Mouse (Mus musculus) gastrocnemius, postnatal 10 days (tissue): ENCODE data around the gene Fam53a. TPM values are rescaled to one million over a fixed set of nuclear protein-coding genes. Genes with fewer than 3 reads are reported as not detected.

ENCODE experiments used
- DNase-seq: peaks from one replicate; pipeline ENCODE4 v3.0.0; 2021; ENCODE audit warnings: mixed read lengths
- total RNA-seq, 2 experiments: library from RNA; stranded (reverse); gene quantifications; 2 replicates each; pipeline ENCODE4 v1.2.3; 2021

Fam53a gene
- total RNA-seq, 2 experiments from 2014 or later = 52.0 to 56.6 TPM

GRCm38 (mm10) chr5:33632526-33632925, 3.1 kb upstream of the Fam53a start:
- peak; percentile 23 for DNase-seq

DNA sequence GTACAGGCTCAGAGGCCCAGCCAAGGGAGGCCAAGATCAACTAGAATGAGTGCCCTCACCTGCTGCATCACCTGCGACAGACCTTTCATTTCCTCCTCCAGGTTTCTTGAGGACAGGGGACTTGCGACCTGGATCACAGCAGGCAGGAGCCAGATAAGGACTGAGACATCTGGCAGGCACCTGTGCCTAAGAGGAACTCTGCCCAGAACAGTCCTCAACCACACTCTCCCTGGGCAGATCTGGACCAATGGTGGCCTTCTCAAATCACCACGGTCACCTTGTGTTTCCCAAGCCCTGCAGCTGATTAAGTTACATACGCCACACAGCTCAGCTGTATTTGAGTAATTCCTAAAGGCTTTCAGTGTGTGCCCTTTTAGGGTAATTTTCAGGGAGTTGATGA, 1.2 kb upstream of the Fam53a start:
- DNase-seq = no peak

DNA sequence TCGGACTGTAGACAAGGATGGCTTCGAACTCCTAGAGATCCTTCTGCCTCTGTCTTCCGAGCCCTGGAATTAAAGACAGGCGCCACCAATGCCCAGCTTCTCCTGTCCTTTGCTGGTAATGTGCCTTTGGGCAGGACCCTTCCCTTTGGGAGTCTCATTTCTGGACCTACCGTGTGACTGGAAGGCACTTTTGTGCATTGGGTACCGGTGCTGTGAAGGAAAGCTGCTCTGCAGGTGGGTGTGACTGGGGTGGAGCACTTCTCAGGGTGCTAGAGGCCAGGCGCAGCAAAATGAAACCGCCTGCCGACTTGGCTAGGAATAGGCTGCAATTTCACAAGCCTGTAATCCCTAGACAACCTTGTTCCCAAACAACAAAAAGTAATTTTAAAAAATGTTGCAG, 626 bp upstream of the Fam53a start:
- peak; percentile 29 for DNase-seq

DNA sequence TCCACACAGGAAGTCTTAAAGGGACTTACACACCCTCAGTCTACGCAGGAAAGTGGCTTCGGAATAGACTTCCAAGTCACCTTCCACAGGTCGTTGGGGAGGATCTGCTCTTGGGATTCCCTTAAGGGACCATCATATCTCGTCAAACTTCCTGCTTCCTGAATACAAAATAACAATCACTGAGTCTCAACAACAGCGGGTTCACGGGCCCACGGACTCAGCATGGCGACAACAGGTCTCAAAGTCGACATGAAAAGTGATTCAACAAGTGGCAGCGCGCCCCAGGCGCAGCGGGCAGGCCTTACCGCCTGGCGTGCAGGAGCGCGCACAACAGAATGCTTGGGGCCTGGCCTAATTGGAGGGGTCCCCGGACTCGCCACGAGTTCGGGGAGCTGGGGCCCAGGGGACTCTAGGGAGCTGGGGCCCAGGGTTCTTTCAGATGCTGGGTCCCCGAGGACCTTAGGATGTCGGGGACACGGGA, 575 bp downstream of the Fam53a start:
- DNase-seq = peak; percentile 66

DNA sequence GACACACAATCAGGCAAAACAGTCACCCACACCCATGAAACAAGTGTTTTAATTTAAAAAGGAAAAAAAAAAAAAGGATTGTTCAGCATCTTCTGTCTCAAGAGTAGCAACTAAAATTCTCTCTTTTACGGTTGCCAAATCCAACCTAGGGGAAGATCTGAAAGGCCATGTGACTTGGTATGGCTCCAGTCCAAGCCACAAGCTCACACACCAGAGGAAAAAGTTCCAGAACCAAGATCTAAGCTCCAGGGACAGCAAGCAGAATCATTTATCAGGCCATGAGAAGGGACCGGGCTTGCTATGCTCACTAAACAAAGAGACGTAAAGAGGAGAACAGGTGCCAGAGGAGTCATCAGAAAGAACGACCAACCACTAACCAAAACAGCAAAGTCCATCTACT, 1.5 kb downstream of the Fam53a start:
- DNase-seq = no peak

GRCm38 (mm10) chr5:33623766-33624165, 5.7 kb downstream of the Fam53a start:
- DNase-seq = no peak

GRCm38 (mm10) chr5:33622671-33623070, 6.8 kb downstream of the Fam53a start:
- DNase-seq = no peak

DNA sequence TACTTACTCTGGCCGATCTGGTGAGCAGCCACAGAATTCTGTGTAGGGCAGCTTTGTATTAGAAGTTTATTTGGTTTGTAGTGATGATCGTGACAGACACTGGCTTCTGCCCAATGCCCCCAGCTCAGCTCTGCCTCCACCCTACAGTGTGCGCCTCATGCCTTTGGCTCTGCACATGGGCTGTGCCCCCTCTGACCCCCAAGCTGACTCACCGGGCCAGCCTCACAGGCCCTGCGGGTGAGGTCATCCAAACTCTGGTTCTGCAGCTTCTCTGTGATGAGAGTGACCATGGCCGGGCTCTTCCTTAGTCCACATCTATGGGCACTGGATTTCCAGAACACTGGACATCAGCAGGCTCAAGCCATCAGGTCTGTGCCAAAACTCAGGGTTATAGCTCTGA, 15.0 kb downstream of the Fam53a start:
- DNase-seq = no peak

- no peak for DNase-seq
These were observed 17.6 kb downstream of the Fam53a start for GRCm38 (mm10) chr5:33611795-33612194.

DNA sequence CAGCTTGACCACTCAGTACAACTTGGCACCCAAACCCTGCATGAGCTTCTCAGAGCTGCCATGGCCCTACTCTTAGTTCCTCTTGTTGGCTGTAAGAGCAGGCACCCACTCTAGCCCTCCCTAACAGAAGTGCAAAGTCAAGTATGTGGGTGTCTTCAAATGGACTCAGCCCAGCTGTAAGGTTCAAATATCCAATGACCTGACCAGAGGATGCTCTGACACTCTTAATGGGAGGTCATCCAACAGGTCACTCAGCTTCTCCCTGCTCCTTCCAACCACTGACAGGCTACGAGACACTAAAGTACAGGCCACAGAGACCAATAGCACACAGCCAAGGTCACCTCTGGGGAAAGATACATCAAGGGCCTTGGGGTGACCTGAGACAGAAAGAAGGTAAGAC, 20.2 kb downstream of the Fam53a start:
- no peak for DNase-seq

GRCm38 (mm10) chr5:33607434-33607833, 22.0 kb downstream of the Fam53a start:
- no peak for DNase-seq

- no peak for DNase-seq
These were observed 22.8 kb downstream of the Fam53a start for GRCm38 (mm10) chr5:33606631-33607030.

GRCm38 (mm10) chr5:33605314-33605713, 24.1 kb downstream of the Fam53a start:
- no peak for DNase-seq

DNA sequence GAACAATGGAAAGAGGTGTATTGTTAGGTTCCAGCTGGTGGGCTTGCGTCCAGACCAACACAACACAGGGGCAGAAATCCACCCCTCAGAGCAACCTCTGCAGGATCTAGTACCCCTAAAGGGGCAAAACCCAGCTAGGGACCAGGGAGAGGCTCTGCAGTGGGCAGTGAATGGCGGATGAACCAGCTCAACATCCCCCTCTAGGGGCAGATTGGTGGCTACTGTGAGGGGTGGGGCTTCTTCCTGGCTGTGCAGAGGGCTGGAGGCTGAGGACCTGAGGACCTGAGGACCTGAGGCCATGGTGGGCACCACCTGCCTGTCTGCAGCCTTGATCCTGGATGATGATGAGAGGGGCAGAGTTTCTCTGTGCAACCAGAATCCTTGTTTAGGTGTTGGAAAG, 35.8 kb downstream of the Fam53a start:
- no peak for DNase-seq

GRCm38 (mm10) chr5:33589221-33589888, 40.1 kb downstream of the Fam53a start:
- DNase-seq = peak; percentile 77

GRCm38 (mm10) chr5:33588066-33588465, 41.4 kb downstream of the Fam53a start:
- no peak for DNase-seq

DNA sequence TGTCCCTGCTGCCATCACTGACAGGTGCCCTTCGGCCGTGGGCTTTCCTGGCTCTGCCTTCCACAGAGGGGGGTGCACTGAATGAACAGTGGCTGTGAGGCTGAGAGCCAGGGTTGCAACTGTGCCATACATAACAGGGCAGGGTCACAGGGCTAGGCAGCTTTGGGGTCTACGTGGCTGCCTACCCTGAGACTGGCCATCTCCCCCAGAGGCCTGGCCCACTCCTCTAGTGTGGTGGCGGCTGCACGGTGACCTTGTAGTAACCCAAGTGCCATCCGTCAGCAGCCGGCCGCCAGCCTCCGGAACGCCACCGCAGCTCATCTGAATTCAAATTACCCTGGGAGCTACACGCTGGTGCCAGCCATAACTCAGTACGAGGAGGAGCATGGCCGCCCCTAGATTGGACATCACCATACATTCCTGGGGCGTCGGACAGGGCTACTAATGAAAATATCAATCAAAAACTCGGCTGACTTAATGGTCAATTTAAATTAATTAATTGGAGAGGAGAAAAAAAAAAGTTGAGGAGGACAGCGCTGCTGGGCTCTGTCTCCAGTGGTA, 41.9 kb downstream of the Fam53a start:
- no peak for DNase-seq

- DNase-seq = no peak
These were observed 49.1 kb downstream of the Fam53a start for GRCm38 (mm10) chr5:33580336-33580735.

- DNase-seq = no peak
These were observed 55.2 kb downstream of the Fam53a start for GRCm38 (mm10) chr5:33574207-33574606.

DNA sequence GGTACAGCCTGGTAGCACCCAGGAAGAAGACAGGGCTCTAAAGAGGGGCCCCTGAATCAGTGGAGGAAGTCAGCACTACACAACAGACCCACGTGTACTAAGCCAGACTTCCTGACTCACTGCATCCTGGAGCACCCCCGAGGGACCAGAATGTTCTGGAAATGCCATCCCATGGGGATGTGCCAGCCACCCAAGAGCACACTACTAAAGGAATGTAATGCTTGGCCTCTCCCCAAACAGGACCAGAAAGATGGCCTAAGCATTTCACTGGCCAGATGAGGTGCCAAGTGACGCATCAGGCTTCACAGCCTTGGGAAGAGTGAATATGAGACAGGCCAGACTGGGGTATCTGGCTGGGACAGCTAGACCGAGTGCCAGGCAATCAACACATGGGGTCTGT, 63.5 kb downstream of the Fam53a start:
- DNase-seq = no peak

DNA sequence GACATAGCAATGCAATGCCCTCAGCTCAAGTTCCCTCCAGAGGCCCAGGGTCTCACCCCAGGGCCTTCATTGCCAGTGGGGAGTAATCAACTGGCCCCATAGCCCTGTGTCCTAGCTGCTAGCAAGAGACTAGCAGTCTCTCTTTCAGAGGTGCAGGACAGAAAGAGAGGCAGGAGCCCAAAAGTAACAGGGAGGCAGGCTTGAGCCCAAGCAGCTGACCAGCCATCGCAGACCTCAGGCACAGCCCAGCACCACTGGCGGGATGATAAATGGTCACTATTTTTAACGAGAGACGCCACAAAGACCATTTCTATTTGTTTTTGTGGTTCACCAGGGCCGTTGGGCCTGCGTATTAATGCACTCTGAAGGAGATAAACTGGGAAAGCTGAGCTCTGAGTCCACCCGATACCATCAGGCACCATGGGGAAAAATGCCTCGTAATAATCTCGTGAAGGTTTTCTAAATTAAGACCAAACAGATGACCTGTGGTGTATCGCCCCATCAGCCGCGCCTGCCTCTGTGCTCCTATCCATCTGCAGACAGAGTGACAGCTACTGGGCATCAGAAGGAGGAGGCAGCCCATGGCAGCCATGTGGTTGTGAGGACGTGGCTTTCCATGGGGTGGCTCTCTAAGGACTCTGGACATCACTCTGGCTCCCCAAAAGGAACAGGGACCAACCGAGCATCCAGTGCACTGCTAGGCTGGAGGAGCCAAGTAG, 73.0 kb downstream of the Fam53a start:
- DNase-seq = no peak
